Mouse (Mus musculus): ENCODE results near the gene Dock1. TPM values are rescaled to one million over a fixed set of nuclear protein-coding genes. Genes with fewer than 3 reads are reported as not detected.

Gene Dock1
- polyA plus RNA-seq, 1 experiment = 16.0 TPM

DNA sequence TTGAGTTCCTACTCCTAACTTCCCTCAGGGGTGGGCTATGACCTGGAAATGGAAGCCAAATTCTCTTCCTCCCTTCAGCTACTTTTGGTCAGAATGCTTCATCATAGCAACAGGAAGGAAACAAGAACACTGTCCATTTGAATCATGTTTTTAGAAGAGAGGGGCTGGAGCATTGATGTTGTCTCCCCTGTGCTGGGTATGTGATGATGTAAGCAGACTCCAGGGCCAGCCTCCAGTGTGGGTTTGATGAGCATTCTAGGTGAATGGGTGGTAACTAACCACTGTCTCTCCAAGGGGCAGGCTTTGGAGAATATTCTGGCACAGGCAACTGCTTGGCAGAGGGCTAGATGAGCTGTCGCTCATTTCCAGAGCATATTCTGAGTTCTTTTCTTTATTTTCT, 22.9 kb downstream of the Dock1 start:
- no peak for DNase-seq (ENCODE audit: extremely low spot score in 1 of 2, low spot score in 1 of 2)

DNA sequence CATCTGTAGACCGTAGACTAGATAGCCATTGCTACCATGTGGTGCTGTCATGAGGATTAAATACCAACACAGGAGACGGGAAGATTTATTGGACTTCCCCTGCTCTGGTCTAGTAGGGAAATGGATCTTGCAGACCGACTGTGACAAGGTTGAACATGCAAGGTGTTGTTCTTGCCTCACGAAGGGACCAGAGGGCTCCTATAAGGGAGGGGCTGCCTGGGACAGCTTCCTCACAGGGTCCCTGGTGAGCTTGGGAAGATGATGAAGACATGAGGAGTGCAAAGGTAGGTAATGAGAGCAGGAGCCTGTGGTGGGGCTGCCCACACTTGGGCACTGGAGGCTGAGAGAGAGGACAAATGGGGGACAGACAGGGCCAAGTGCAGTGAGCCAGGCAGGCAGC, 25.0 kb downstream of the Dock1 start:
- DNase-seq (ENCODE audit: extremely low spot score in 1 of 2, low spot score in 1 of 2) = no peak

GRCm38 (mm10) chr7:134696126-134696979, 25.9 kb downstream of the Dock1 start:
- DNase-seq (ENCODE audit: extremely low spot score in 1 of 2, low spot score in 1 of 2) = no peak

DNA sequence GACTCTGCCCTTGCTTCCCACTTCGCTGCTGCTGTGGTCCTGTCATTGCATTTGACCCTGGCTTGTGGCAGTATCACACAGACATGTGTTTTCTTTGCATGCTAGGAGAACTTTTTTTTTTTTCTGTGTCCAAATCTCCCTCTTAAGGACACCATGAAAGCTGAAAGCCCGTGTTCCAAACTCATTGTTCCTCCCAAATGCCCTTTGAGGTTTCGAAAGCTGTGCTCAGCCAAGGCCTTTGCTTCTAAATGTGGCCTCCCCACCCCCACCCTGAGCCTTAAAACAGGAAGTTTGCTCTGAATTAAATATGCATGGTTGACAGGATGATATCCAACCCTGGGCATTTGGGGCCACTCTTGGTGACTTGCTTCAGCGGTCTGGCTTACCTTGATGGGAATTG, 27.0 kb downstream of the Dock1 start:
- DNase-seq (ENCODE audit: extremely low spot score in 1 of 2, low spot score in 1 of 2) = no peak

DNA sequence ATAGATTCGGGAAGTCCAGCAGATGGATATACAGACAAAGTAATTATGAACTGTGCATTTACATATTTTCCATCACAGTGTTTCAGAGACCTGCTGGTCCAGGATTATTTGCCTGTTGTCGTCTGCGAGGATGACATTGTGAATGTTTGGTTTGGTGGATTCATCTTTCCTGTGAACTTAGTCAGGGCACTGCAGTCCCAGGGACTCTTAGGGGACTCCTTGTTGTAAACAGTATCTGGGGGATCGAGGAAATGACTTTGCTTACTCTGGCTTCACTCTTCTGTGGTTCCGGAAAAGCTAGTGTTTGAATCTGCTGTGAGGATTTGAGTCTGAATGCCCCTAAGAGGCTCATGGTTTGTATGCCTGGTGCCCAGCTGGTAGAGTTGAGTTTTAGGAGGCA, 27.8 kb downstream of the Dock1 start:
- DNase-seq (ENCODE audit: extremely low spot score in 1 of 2, low spot score in 1 of 2) = no peak

DNA sequence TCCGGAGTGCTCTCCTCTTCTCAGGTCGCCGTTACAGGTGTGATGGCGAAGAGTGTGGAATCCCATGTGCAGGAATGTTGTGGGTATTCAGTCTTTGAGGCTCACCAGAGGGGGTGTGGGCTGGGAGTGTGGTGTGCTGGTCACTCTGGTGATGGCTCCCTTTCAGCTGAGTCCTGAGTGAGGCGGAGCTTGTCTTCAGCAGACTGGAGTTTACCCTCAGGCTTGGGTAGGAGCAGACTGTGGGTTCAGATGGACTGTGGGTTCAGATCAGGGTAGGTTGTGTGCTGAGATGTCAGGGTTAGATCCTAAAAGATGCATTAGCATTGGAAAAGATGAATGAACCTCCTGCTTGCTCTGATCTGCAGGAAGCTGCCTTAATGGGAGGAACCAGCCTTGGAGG, 29.5 kb downstream of the Dock1 start:
- no peak for DNase-seq (ENCODE audit: extremely low spot score in 1 of 2, low spot score in 1 of 2)

GRCm38 (mm10) chr7:134702481-134702880, 32.0 kb downstream of the Dock1 start:
- DNase-seq (ENCODE audit: extremely low spot score in 1 of 2, low spot score in 1 of 2) = no peak

DNA sequence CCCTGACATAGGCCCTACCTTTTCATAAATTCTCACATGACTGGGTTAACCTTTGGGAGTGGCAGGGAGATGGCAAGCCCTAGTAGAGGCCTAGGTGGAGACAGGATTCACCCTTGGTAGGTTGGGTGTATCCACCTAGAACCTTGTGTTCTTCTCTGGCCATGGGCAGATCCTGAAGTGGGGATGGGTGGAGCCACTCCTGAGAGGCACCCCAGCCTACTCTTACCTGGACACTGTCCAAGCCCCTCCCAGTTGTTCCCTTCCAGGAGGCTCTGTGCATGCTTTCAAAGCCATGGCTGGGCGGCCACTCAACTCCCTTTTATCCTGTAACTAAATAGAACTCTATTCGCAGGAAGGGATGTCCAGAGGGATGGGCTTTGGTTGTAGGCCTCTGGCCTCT, 33.2 kb downstream of the Dock1 start:
- DNase-seq (ENCODE audit: extremely low spot score in 1 of 2, low spot score in 1 of 2) = no peak

DNA sequence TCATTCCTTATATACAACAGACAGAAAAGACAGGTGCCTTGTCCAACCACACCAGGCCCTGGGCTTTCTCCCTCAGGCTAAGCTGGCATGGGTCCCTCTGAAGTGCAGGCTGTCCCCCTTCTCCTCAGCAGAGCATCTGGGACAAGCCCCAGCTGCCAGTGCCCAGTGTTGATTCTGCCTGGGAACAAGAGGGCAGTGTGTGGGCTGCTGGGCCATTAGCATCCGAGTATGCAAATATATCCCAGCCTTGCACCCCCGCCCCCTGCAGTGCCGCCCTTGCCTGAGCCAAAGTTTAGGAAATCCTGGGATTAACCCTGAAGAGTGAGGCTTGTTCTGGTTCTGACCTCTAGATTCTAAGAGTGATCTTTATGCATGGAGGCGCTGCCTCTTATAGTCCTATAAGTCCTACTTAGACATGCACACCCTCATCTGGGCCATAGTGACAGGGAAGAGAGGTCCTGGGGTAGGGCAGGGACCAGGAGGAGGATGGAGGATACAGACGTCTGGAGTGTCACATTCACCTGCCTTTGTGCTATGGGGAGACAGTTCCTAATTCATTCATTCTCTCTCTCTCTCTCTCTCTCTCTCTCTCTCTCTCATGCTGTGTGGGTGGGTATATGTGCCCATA, 38.9 kb downstream of the Dock1 start:
- peak; percentile 62 to 63 for DNase-seq (ENCODE audit: extremely low spot score in 1 of 2, low spot score in 1 of 2)

- no peak for DNase-seq (ENCODE audit: extremely low spot score in 1 of 2, low spot score in 1 of 2)
These were observed 41.1 kb downstream of the Dock1 start for GRCm38 (mm10) chr7:134711576-134711975.

GRCm38 (mm10) chr7:134719406-134719805, 49.0 kb downstream of the Dock1 start:
- DNase-seq (ENCODE audit: extremely low spot score in 1 of 2, low spot score in 1 of 2) = no peak

DNA sequence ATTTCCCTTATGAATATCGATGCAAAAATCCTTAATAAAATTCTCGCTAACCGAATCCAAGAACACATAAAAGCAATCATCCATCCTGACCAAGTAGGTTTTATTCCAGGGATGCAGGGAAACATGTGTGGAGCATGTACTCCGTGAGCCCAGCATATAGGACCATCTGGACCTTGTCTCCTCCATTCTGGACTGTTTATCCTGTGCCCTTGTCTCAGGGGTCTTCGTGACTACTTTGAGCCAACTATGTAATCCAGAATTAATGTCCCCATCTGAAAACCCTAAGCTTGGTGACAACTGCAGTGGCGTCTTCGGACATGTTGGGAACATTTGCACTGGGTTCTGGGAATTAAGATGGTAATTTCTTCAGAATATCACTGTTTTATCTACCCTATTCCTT, 51.9 kb downstream of the Dock1 start:
- no peak for DNase-seq (ENCODE audit: extremely low spot score in 1 of 2, low spot score in 1 of 2)

DNA sequence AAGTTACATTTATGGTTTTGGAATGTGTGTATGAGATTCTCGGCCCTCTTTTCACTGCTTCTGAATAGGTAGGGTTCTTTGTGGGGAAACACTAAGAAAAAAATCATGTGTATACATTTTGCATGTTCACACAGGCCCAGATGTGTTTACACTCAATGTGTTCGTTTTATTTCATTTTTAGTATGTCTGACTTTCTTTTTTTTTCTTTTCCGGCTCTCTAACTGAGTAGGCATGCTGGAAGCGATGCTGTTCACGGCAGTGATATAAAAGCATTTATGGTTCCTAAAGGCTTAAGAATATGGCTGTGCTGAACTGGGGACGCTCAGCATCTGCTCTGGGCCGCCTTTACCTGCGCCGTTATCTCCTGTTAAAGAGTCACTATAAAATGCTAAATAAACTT, 52.5 kb downstream of the Dock1 start:
- DNase-seq (ENCODE audit: extremely low spot score in 1 of 2, low spot score in 1 of 2) = peak in 1 of 2 experiments; percentile 25

GRCm38 (mm10) chr7:134723509-134723908, 53.1 kb downstream of the Dock1 start:
- no peak for DNase-seq (ENCODE audit: extremely low spot score in 1 of 2, low spot score in 1 of 2)

GRCm38 (mm10) chr7:134724841-134725240, 54.4 kb downstream of the Dock1 start:
- DNase-seq (ENCODE audit: extremely low spot score in 1 of 2, low spot score in 1 of 2) = no peak

DNA sequence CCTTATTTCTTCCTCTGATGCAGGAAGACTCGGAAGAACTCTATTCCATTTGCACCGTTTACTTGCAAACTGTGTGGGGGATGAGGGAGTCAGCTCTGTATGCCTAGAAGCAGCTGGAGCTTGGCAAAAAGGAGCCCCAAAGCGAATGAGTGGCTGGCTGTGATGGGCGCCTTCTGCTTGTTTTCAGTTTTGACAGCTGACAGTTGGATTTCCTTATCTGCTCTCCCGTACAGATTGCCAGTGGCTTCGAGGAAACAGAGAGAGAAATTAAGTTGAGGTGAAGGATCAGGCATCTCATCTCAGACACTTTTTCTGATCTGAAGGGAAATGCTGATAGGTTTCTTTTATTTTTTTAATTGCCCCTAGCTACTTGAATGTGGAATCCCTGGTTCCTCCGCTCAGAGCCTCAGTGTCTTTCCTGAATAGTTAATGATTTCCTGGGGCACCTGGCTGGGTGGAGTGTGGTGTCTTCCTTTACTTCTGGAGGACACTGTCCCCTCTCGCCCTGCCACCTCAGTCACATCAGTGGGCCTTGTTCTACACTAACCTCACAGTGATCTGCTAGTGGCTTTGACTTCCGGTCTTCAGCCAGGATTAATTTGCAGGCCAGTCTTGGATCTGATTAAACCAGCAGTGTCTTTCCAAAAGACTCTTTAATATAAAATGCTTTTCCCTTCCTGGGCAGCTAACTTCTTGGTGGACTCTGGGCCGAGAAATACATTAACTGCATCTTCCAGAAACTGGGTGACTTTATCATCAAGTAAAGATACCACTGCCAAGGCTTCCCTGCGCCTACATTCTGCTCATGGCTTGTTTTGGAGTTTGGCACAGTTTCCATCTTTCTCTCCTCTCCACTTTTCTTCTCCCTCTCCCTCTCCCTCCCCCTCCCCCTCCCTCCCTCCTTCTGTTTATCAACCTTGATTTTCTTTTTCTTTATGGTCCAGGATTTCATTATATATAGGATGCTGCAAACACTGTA, 55.4 kb downstream of the Dock1 start:
- DNase-seq (ENCODE audit: extremely low spot score in 1 of 2, low spot score in 1 of 2) = peak; percentile 17 to 52

GRCm38 (mm10) chr7:134726530-134727258, 56.2 kb downstream of the Dock1 start:
- DNase-seq (ENCODE audit: extremely low spot score in 1 of 2, low spot score in 1 of 2) = no peak

GRCm38 (mm10) chr7:134729348-134729747, 58.9 kb downstream of the Dock1 start:
- no peak for DNase-seq (ENCODE audit: extremely low spot score in 1 of 2, low spot score in 1 of 2)

- no peak for DNase-seq (ENCODE audit: extremely low spot score in 1 of 2, low spot score in 1 of 2)
These were observed 60.1 kb downstream of the Dock1 start for GRCm38 (mm10) chr7:134730406-134731126.

GRCm38 (mm10) chr7:134747059-134747458, 76.6 kb downstream of the Dock1 start:
- DNase-seq (ENCODE audit: extremely low spot score in 1 of 2, low spot score in 1 of 2) = peak in 1 of 2 experiments; percentile 3

All from frontal cortex, adult 2 months (tissue).